Mouse (Mus musculus) C2C12 (cell line): Measurements from ENCODE around the gene Xpo4.

Experiments used
- CTCF ChIP-seq: IDR thresholded peaks from one replicate; pipeline ENCODE4 v1.5.1; 2011; ENCODE audit not compliant: control insufficient read depth, insufficient read depth, insufficient read length
- FOSL1 ChIP-seq: IDR thresholded peaks from one replicate; pipeline ENCODE4 v1.8.0; 2011; ENCODE audit warnings: mild to moderate bottlenecking, low read length; ENCODE audit not compliant: poor library complexity, insufficient read depth, severe bottlenecking
- MAX ChIP-seq: IDR thresholded peaks from one replicate; pipeline ENCODE4 v1.6.1; 2011; ENCODE audit warnings: mild to moderate bottlenecking, control low read depth
- MYOG ChIP-seq: IDR thresholded peaks from one replicate; pipeline ENCODE4 v1.6.1; 2011; ENCODE audit not compliant: control insufficient read depth, insufficient read length; ENCODE audit errors: extremely low read depth
- USF1 ChIP-seq: IDR thresholded peaks from one replicate; pipeline ENCODE4 v1.6.1; 2011; ENCODE audit warnings: low read depth, mild to moderate bottlenecking, control low read depth, moderate library complexity

DNA sequence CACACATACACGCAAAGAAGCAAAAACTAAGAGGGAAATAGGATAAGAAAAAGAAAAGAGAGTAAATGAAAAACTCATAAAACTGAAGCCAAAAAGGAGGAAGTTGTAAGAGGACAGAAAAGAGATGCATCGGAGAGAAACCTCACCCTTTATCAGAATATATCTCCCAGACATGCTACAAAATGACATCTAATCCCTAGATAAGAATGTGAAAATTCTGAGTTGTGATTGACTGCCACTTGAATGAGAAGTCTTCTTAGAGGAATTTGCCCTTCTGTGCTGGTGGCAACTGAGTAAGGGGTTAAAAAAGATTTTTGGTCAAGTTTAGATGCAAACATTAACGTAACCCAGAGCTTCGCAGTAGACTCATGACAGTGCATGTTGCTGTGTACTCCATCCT lies 19.1 kb downstream of the Xpo4 start:
- TF ChIP-seq FOSL1 = no peak
- TF ChIP-seq CTCF = no peak
- TF ChIP-seq MAX = no peak
- no peak for TF ChIP-seq USF1
- TF ChIP-seq MYOG = no peak
